Mouse (Mus musculus): ENCODE measurements around the gene Cerkl.

Cerkl gene

DNA sequence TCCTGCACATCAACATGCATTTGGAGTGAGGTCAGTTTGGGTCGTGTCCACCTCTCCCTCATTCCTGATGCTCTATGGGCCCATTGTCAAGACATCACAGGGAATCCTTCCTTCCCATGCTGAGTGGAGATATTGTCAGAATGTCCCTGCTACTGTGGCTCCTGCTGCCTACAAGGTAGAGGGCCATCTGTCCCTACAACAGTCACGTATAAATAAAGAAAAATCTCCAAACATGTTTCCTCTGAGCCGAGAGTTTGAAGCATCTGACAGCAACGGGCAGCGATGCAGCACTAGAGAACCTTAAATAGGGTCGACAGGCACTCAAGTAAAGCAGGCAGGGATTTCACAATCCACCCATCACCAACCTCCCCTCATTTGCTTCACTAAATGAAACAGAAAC is 13.7 kb downstream of the Cerkl start:
- DNase-seq = no peak

DNA sequence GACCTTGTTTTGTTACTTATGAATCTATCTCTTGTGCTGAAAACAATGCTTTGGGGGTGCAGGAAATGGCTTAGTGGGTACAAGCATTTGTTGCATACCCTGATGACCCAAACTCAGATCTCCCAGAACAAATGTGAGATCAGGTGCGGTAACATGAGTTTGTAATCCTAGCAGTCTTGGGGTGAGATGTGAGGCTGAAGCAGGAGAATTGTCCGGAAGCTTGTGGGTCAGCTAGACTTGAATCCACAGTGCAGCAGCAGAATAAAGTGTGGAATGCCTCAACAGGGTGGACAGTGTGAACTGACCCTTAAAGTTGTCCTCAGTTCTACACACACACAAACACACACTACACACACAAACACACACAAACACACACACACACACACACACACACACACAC is 14.4 kb downstream of the Cerkl start:
- DNase-seq = no peak

GRCm38 (mm10) chr2:79430061-79430460 is 26.5 kb downstream of the Cerkl start:
- DNase-seq = no peak

DNA sequence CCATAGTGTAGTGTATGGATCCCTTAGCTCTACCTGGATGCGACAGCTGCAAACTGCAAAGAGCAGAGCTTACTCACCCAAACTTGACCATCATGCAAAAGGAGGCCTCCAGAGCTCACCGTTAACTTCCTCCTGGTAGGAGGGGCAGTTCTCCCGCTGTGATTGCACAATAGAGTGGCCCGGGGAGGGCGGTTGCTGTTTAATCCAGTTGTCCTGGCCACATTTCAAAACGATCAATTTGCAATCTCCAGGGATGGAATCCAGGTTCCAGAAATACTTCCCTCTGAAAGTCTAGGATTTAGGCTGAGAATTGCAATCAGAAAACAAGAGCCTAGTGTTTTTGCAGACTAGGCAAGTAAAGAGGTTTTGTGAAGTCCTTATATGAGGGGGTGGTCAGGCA is 26.9 kb downstream of the Cerkl start:
- DNase-seq = peak; percentile 22 to 30

GRCm38 (mm10) chr2:79429108-79429507 is 27.5 kb downstream of the Cerkl start:
- no peak for DNase-seq

GRCm38 (mm10) chr2:79428569-79429104 is 27.9 kb downstream of the Cerkl start:
- DNase-seq = no peak

DNA sequence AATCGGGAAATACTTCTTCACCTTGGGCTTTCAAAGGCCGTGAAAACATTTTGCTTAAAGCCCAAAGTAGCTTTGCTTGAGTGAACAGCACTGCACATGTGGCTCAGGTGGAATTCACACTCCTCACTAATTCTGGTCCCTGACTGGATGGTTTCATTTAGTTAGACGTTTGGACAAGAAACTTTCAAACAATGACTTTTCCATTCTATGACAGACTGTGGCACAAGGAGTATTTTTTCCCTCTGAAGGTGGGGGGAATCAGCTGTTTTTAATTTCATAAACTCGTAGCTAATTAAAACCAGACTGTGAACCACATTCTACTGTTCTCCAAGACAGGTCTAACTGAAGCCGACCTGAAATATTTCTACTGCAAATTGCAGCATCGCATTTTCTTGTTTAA is 28.6 kb downstream of the Cerkl start:
- no peak for DNase-seq

DNA sequence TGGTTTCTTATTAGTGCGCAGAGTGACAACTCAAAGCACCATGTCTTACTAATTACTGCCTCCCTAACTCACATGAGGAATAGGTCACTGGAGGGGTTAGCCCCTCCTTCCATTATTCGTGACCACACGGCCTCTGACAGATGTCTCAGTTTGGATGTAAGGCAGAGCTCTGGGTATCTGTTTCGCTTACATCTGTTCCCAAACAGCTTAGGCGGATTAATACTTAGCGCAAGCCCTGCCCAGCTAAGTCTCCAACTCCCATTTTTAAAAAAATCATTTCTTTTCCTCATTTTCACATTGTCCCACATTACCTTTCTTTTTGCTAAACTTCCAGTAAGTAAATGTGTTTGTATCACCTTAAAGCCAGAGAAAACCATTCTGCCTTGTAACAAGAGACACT is 34.9 kb downstream of the Cerkl start:
- DNase-seq = no peak

DNA sequence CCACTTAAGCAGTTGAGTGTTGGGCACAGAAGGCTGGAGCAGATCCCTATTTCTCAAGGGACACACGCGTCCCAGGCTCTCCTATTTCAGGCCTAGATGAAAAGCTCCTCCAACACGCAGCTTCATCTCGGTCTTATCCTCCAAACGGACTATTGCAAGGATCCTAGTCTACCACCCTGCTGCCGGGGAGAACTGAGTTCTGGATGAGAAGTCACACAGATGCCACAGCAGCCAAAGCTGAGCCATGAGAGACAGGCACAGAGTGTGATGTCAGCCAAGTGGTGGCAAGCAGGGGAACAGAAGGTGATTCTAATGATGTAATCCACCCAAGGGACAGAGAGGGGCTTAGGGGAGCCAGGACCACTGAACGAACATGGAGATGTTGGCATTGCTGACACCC is 42.1 kb downstream of the Cerkl start:
- no peak for DNase-seq

DNA sequence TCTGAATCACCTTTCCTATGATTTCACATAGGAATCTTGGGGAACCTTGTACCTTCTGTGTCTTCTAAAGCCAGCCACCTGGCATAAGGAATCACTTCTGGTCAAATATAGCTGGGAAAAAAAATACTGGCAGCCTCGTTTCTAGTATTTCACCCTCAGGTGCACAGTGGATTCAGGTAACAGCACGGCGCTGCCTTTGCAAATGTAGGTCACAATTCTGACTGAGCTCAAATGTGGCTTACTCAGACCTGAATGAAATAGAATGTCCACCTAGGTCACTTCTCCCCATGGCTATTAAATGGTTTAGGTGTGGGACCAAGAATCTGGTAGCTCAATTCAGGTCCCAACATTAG is 45.7 kb downstream of the Cerkl start:
- DNase-seq = no peak

DNA sequence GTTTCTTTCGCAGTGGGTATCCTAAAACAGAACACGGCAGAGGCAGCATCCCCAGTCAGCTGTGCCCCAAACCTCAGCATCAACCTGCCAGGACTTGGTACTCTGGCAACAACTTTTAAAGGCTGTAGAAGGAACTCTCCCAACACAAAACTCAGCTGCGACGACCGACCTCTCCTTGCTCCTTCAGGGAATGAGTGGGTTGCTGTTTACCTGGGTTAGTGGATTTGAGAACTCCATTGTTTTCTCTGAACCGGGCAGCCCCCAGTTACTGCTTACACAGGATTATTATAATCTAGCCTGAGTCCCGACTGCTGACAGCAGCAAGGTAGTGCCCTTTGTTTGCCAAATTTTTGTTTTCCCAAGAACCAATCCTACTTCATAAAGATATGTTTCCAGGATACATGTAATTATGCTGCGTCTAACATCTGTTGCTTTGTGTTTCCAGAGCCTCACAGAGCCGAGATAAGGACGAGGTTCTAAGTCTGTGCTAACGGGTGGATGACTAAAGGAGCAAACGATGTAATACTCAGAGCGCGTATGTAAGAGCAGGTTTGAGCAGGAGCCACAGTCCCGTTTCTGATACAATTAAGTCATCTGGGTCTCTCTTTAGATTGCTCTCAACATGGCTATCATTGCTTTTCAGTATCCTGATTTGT is 46.2 kb downstream of the Cerkl start:
- DNase-seq = no peak

DNA sequence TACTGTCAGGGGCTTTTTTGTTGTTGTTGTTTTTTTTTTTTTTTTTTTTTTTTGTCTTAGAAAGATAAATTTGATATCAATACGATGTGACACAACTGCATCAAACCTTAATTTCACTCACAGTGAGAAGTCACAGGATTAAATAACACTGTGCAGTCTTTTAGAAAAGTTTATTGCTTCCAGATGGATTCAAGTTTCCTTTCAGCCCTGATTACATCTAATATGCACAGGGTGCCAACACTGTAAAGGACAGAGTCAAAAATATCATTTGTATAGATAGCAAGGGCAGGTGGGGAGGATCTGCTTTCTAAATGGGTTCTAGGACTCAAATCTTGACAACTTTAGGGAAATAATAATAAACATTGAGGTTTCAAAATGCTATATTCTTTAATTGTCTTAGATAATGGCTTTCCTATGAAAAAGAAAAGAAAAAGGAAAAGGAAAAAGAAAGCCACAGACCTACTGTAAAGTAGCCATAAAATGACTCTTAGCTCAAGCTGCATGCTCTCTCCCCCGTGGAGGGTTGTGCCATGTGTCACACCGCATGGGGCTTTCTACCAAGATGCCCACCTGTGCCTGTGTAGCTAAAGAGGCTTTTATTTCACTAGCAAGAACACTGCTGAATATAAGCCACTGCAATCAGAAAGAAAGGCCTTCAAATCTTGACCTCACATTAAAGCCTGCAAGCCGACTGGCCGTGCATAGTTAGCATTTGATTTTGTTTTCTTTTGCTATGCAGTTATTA is 50.8 kb downstream of the Cerkl start:
- no peak for DNase-seq

DNA sequence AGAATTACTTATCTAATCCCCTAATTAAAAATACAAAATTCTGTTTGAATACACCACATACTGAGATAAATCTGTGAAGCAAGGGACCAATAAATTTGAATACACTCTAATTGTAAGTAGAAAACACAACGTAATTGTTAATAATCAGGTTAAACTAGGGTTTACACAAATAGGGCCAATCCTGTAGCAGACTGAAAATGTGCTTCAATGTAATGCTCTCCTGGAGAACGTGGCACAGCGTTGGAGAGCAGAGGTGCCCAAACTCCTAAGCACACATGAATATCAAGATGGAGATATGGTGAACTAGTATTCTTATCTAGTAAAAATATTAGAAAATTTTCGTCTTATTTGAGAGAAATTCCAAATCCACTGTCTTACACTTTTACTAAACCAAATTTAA is 56.5 kb downstream of the Cerkl start:
- no peak for DNase-seq

GRCm38 (mm10) chr2:79399234-79400000 is 57.2 kb downstream of the Cerkl start:
- no peak for DNase-seq

DNA sequence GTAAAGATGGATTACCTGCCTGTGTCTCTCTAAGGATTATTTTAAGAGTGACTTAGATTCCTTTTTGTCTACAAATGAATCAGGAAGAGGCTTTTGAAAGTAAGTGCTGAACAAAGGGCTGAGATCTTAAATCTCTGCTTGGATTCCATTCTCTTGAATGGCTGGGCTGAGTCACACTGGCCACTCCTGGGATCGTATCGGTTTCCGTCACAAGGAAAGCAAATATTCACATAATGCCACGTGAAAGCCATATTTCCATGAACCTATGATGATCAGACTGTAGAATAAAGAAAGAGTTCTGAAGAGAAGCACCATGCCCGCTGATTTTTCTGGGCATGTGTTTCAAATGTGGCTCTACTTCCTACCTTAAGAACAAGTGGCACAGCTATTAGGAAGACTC is 57.8 kb downstream of the Cerkl start:
- no peak for DNase-seq

DNA sequence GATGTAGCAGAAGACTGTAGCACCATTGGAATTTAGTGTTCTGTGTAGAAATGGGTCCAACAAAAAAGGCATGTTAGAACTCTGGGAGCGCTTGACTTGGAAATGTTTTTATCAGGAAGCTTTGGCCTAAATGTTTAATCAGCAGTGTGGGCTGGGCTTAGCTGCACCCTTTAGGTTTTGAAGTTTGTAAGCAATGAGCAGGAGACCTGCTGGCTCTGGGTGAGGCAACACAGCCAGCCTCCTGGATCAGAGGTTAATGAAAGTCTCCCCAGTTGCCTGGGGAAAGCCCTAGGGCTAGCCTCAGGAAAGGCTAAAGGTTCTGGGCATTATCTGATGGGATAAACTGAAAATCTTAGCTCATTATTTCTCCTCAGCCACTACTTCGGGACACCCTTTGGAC is 58.2 kb downstream of the Cerkl start:
- no peak for DNase-seq

DNA sequence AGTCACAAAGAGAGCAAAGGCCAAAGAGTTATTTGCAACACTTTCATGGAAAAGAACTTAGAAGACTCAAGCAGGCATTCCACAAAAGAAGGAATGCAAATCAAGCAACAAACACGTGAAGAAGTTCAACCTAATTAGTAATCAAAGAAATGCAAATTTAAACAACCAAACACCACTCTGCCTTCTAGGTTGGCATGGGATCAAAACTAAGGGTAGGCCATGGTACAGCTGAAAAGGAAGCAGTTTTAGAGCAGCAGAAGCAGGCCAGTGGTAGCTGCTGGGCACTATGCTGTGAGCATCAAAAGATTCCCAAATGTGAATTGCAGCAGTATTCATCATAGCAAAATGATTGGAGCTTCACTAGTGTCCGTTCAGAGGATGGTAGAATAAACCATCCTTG is 59.5 kb downstream of the Cerkl start:
- DNase-seq = no peak

GRCm38 (mm10) chr2:79379087-79380041 is 77.2 kb downstream of the Cerkl start:
- peak; percentile 24 to 41 for DNase-seq

DNA sequence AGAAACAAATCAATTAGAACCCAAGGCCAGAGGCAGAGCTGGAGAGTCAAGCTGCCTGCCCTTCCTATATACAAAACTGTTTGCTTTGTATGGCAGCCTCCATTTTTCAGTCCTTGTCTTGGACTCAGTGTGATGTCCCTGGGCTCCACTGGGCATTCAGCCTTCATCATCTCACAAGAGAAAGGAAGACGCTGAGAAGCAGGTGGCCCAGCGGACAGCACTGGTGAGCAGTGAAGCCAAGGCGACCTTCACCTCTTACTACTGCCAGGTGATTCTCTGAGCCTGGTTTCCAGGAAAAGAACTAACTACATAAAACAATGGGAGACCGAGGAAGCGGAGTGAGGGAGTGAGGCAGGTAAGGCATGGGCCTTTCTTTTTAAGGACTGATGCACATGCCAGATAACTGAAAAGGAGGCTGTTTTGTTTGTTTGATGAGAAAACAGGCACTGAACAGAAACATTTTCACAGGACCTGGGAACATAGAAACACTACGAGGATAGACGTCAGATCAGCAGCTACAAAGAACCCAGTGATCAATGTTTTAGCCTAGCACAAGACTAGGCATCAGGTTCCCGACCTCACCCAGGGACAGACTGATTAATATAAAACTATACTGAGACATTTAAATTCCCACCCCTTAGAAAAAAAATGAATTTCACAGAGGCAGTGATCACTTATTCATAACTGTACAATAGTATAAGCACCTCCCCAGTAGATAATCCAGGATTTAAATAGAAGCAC is 78.1 kb downstream of the Cerkl start:
- no peak for DNase-seq

GRCm38 (mm10) chr2:79372486-79373200 is 83.9 kb downstream of the Cerkl start:
- DNase-seq = peak; percentile 30 to 56

- DNase-seq = no peak
Observed at GRCm38 (mm10) chr2:79372154-79372467, 84.5 kb downstream of the Cerkl start.
